Mouse (Mus musculus) neural tube, embryonic 12.5 days (tissue): Measurements from ENCODE around the gene Rcbtb1. TPM values are rescaled to one million over a fixed set of nuclear protein-coding genes. Genes with fewer than 3 reads are reported as not detected.

Source experiments
- ATAC-seq: fragments of 200-750 bp; cut with Nextera tagmentation; 2 replicates; pipeline ENCODE4 v1.8.0; 2017; ENCODE audit warnings: low read depth, mild to moderate bottlenecking, moderate TSS enrichment, moderate library complexity; ENCODE audit not compliant: low FRiP score
- H3K27ac ChIP-seq: fragments of 300-500 bp; sonication (generic); 2 replicates; pipeline ENCODE4 v1.5.1; 2016
- H3K27me3 ChIP-seq: fragments of 300-500 bp; sonication (generic); replicated peaks from 2 replicates; pipeline ENCODE4 v1.6.1; 2016; ENCODE audit warnings: mild to moderate bottlenecking
- H3K36me3 ChIP-seq: fragments of 300-500 bp; sonication (generic); 2 replicates; pipeline ENCODE4 v1.6.1; 2016; ENCODE audit warnings: mild to moderate bottlenecking
- H3K4me1 ChIP-seq: fragments of 300-500 bp; sonication (generic); 2 replicates; pipeline ENCODE4 v1.6.1; 2016
- H3K4me2 ChIP-seq: fragments of 300-500 bp; sonication (generic); replicated peaks from 2 replicates; pipeline ENCODE4 v1.6.1; 2016; ENCODE audit warnings: mild to moderate bottlenecking
- H3K4me3 ChIP-seq: fragments of 300-500 bp; sonication (generic); 2 replicates; pipeline ENCODE4 v1.5.1; 2016
- H3K9ac ChIP-seq: fragments of 300-500 bp; sonication (generic); 2 replicates; pipeline ENCODE4 v1.6.1; 2016; ENCODE audit warnings: mild to moderate bottlenecking
- H3K9me3 ChIP-seq: fragments of 300-500 bp; sonication (generic); 2 replicates; pipeline ENCODE4 v1.6.1; 2016; ENCODE audit warnings: mild to moderate bottlenecking
- WGBS: fragments of 180-500 bp; shearing (Covaris S2); methylation state at CpG from one replicate; pipeline ENCODE4 v1.1.7; 2016; 5-methylcytosine and 5-hydroxymethylcytosine counted together
- polyA plus RNA-seq: library from polyadenylated mRNA; unstranded; fragments of >200 nt; fragmentation: Nextera tagmentation; extraction: Ambion mirVana; gene quantifications from 2 replicates; pipeline ENCODE4 v1.2.1, GENCODE M21; 2016

Rcbtb1 gene
- 98.8 and 100 TPM in 2 replicates for polyA plus RNA-seq

DNA sequence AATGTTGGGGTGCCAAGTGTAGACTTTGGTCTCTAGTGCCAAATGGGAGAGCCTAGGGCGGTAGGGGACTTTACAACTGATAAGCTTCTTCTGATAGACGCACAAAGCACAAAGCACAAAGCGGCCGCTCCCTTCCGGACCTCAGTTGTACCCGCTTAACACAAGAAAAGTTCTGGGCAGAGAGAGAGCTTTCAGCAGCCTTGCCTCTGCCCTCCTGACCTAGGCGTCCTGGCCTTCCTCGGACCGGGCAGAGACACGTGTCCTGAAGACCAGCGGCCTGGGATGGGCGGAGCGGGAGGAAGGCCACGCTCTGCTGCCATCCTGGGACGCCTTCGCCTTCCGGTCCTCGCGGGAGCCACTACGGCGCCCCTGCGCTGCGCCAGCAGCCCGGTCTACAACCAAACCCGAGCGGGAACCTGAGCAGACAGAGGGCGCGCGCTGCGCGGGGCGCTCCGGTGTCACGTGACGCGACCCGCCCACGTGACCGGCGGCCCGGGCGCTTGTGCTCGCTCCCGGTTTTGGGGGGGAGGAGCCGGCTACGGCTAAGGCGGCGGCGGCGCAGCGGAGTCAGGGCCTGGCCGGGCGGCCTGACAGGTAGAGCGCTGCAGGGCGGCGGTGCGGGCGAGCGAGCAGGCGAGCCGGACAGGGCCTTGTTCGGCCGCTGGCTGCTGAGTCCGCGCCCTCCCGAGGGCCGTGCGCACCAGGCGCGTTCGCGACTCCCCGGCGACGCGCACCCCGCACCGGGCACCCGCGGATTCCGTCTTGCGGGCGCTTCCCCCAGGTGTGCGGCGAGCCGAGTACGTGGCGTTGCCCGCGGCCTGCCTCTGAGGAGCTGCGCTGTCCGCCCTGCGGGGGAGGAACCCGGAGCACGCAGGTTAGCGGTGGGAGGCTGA, at the start of gene Rcbtb1:
Rcbtb1 (plus strand) TSS at position 499 of the 893 bp plus-strand sequence.
- H3K4me2 ChIP-seq: peak within 1 kb of the TSS; percentile 72
- H3K36me3 ChIP-seq: no peaks in the 10 kb centered on the region
- under 1% methylated on average over 96 of the region's 96 CpGs for WGBS
- H3K4me1 ChIP-seq: peaks cover 34% of the 10 kb centered on the region
- H3K4me3 ChIP-seq: peak within 1 kb of the TSS; percentile 79
- peak within 1 kb of the TSS; percentile 97 for H3K27ac ChIP-seq
- H3K27me3 ChIP-seq: no peaks in the 10 kb centered on the region
- no peaks in the 10 kb centered on the region for H3K9me3 ChIP-seq
- H3K9ac ChIP-seq: peak within 1 kb of the TSS; percentile 90
- peak; percentile 97 for ATAC-seq

DNA sequence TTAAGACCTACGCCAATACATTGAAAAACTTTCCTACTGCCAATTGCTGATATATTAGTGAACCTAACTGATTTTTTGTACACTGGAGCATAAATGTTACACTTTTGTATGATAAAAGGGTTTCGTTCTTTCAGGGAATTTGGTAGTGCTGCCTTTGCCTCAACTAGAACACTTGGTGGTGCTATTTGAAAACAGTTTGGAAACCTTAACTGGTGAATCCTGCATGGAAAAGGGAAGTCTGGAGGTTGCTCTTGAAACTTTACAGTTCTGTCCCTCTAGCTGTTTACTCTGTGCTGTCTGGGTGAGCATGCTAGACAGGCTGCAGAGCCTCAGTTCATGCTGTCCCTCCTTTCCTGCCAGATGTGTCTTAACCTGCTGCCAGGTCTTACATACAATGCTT, 45.4 kb upstream of the Rcbtb1 start:
- Histone ChIP-seq H3K27ac (no peak overlapping the region), H3K27me3 (no peaks in the 10 kb centered on the region), H3K36me3 (no peaks in the 10 kb centered on the region), H3K4me3 (no peak overlapping the region), H3K9me3 (no peaks in the 10 kb centered on the region), H3K4me2 (no peak overlapping the region), H3K9ac (no peak overlapping the region), H3K4me1 (no peaks in the 10 kb centered on the region)
- WGBS: 81% methylated on average over 2 of the region's 2 CpGs
- ATAC-seq: no peak

DNA sequence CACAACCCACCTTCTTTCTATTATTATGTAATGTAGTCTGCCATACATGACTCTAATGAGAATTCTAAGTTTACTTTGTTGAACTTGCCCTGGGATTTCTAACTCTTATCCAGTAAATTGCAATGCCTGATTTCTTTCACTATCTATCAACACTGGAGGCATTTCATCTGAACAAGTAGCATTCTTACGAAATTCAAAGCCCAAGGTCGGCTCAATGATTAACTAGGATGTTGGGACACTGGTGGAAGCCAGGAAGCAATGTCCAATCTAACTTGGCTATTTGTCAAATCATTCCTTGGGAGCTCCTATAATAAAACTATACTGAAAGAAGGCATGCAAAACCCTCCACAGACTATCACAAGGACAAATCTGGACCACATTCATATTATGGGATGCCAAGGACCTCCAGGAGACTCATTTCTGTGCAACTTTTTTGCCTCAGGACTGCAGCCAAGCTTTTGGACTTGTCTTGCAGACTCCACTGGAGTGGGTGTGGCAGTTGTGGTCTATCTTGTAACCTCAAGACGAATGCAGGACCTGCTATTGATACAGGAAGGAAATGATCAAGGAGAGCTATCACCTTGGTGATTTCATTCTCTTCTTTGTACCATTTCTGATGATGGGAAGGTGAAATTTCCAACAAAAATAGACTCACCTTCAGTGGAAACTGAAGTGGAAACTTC, 43.9 kb upstream of the Rcbtb1 start:
- no peak overlapping the region for H3K4me3 ChIP-seq
- H3K36me3 ChIP-seq: no peaks in the 10 kb centered on the region
- H3K4me2 ChIP-seq: no peak overlapping the region
- no peak overlapping the region for H3K9ac ChIP-seq
- no peak for ATAC-seq
- no peaks in the 10 kb centered on the region for H3K9me3 ChIP-seq
- WGBS: 76% methylated on average over 3 of the region's 3 CpGs
- no peak overlapping the region for H3K27ac ChIP-seq
- H3K4me1 ChIP-seq: no peaks in the 10 kb centered on the region
- H3K27me3 ChIP-seq: no peaks in the 10 kb centered on the region

- no peak within 1 kb of the TSS for H3K4me2 ChIP-seq
- no peaks in the 10 kb centered on the region for H3K27me3 ChIP-seq
- no peaks in the 10 kb centered on the region for H3K4me1 ChIP-seq
- no peaks in the 10 kb centered on the region for H3K9me3 ChIP-seq
- ATAC-seq: no peak
- H3K9ac ChIP-seq: no peak within 1 kb of the TSS
- H3K4me3 ChIP-seq: no peak within 1 kb of the TSS
- H3K27ac ChIP-seq: no peak within 1 kb of the TSS
- H3K36me3 ChIP-seq: no peaks in the 10 kb centered on the region
- 92% methylated on average over 3 of the region's 3 CpGs for WGBS
These were observed 22.4 kb upstream of the Rcbtb1 start, which contains the start of gene Gm5142 for GRCm38 (mm10) chr14:59178649-59179048. TSS of gene Gm5142 (minus strand) at chr14:59178749.

- H3K4me3 ChIP-seq: no peak overlapping the region
- H3K9ac ChIP-seq: no peak overlapping the region
- 86% methylated on average over 2 of the region's 2 CpGs for WGBS
- no peaks in the 10 kb centered on the region for H3K27me3 ChIP-seq
- no peaks in the 10 kb centered on the region for H3K36me3 ChIP-seq
- H3K4me1 ChIP-seq: no peaks in the 10 kb centered on the region
- no peaks in the 10 kb centered on the region for H3K9me3 ChIP-seq
- no peak overlapping the region for H3K27ac ChIP-seq
- no peak overlapping the region for H3K4me2 ChIP-seq
- no peak for ATAC-seq
These were observed 18.3 kb upstream of the Rcbtb1 start for GRCm38 (mm10) chr14:59182732-59183131.

DNA sequence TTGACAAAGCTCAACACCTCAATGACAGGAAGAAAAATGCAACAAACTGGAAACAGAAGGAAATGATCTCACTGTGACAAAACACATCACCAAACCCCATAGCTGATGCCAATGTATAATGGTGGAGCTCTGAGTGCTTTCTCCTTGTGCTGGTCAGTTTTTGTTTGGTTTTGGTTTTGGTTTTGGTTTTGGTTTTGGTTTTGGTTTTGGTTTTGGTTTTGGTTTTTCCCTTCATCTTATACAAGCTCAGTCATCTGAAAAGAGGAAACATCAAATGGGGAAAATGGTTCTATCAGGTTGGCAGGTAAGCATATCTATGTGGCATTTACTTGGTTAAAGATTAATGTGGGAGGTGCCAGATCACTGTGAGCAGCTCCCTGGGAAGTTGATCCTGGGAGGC, 15.5 kb upstream of the Rcbtb1 start:
- no peak overlapping the region for H3K4me2 ChIP-seq
- ATAC-seq: no peak
- no peaks in the 10 kb centered on the region for H3K36me3 ChIP-seq
- no peak overlapping the region for H3K27ac ChIP-seq
- H3K9ac ChIP-seq: no peak overlapping the region
- no peaks in the 10 kb centered on the region for H3K4me1 ChIP-seq
- H3K4me3 ChIP-seq: no peak overlapping the region
- no peaks in the 10 kb centered on the region for H3K27me3 ChIP-seq
- no peaks in the 10 kb centered on the region for H3K9me3 ChIP-seq

GRCm38 (mm10) chr14:59186121-59186520, 14.9 kb upstream of the Rcbtb1 start:
- H3K9ac ChIP-seq: no peak overlapping the region
- no peak overlapping the region for H3K4me2 ChIP-seq
- H3K4me1 ChIP-seq: no peaks in the 10 kb centered on the region
- ATAC-seq: no peak
- no peak overlapping the region for H3K4me3 ChIP-seq
- H3K27ac ChIP-seq: no peak overlapping the region
- H3K27me3 ChIP-seq: no peaks in the 10 kb centered on the region
- H3K36me3 ChIP-seq: no peaks in the 10 kb centered on the region
- WGBS: 82% methylated on average over 2 of the region's 2 CpGs
- no peaks in the 10 kb centered on the region for H3K9me3 ChIP-seq

DNA sequence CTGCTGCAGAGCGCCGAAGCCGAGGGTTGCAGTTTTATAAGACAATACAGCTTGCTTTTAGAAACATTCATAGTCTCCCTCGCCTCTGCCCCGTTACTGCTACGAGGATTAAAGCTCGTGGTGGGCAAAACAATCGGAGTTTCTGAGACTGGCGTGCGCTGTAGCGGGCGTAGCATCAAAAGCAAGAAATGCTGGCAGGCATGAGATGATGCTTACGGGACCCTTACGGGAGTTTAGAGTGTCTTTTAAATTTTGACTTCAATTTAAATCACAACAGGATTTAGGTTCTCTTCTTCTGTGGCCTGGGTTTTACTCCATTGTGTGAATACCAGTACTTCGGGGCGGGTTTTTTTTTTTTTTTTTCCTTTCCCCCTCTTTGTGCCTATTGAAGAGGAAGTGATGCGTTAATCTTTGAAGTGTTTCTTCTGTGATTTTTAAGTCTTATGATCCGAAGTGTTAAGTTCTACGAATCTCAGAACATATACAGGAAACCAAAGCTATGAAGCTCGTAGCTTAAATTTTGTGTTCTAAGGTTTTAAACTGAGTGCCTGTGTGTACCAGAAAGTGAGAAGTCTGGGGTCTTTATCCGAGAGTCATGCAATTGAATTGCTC, 701 bp downstream of the Rcbtb1 start:
- Histone ChIP-seq H3K4me2 (peak overlapping the region; percentile 72), H3K27me3 (no peaks in the 10 kb centered on the region), H3K27ac (peak overlapping the region; percentile 97), H3K4me3 (peak overlapping the region; percentile 79), H3K36me3 (no peaks in the 10 kb centered on the region), H3K9ac (peak overlapping the region; percentile 90), H3K9me3 (no peaks in the 10 kb centered on the region), H3K4me1 (peaks cover 38% of the 10 kb centered on the region)
- no peak for ATAC-seq
- WGBS: 1% methylated on average over 21 of the region's 21 CpGs

DNA sequence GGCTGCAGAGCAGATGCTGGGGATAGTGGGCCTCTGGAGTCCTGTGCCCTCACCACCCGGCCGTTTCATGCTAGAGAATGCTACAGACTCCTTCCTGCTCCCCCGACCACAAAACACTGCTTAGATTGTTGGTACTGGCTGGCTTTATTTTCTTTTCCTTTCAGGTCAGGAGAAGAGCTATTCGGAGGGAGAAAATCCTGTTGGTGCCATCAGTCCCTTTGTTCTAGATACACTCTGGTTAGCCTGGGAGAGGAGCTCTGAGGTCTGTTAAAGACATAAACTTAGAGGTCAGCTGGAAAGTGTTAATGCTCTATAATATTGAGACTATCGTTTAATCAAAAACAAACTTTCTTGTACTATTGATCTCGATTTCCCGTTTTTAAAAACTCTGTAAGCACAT, 4.5 kb downstream of the Rcbtb1 start:
- no peak for ATAC-seq
- peak overlapping the region; percentile 42; the same call in 1 of the 2 replicates for H3K9ac ChIP-seq
- H3K4me1 ChIP-seq: peaks cover 43% of the 10 kb centered on the region
- H3K4me3 ChIP-seq: no peak overlapping the region
- 20% methylated on average over 7 of the region's 7 CpGs for WGBS
- no peak overlapping the region for H3K27ac ChIP-seq
- no peaks in the 10 kb centered on the region for H3K27me3 ChIP-seq
- H3K36me3 ChIP-seq: no peaks in the 10 kb centered on the region
- H3K9me3 ChIP-seq: no peaks in the 10 kb centered on the region
- H3K4me2 ChIP-seq: peak overlapping the region; percentile 72

DNA sequence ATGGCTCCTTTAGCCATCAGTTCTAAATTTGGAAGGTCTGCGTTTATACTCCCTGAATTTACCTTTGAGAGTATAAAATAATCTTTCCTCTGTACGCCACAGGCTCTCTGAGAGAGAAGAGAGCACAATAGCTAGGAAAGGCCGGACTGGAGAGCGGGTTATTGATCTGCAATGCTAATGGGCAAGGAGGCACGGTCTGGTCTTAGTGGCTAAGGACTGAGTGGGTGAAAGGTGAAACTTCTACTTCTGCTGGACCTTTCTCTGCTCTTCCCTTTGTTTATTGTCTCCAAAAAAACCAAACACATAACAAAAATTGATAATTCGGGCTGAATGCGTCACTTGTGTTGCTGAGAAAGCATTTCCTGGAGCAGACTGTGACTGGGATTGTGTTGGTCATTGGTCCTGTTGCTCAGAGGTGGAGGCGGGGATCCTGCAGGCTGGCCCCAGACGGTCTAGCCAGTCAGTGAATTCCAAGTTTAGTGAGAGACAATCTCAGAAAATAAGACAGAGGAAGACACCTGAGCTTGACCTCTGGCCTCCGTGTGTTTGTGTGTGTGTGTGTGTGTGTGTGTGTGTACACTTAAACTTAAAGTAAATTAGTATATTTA, 5.1 kb downstream of the Rcbtb1 start:
- Histone ChIP-seq H3K27ac (no peak overlapping the region), H3K9me3 (no peaks in the 10 kb centered on the region), H3K36me3 (no peaks in the 10 kb centered on the region), H3K4me1 (peaks cover 40% of the 10 kb centered on the region), H3K4me3 (no peak overlapping the region), H3K4me2 (peak overlapping the region; percentile 13), H3K9ac (no peak overlapping the region), H3K27me3 (no peaks in the 10 kb centered on the region)
- 37% methylated on average over 10 of the region's 10 CpGs for WGBS
- no peak for ATAC-seq

DNA sequence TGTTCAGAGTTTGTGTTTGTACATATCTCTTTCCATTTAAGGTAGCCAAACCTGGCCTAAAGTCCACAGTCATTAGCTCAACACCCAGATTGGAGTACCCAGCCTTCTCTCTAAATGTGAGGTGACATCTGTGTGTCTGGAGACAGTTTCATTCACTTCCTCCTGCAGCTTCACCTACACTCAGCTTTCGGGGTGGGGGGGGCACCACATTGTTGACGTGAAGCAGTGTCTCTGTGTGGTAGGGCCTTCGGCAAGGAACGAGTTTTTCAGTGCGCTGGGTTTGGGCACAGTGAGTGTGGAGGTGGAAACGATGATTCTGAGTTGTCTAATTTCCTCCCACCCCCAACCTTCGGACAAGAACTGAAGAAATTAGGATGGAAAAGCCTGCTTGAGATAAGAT, 8.0 kb downstream of the Rcbtb1 start:
- 94% methylated on average over 7 of the region's 7 CpGs for WGBS
- no peak for ATAC-seq
- H3K36me3 ChIP-seq: peaks cover 9% of the 10 kb centered on the region

GRCm38 (mm10) chr14:59209816-59210215, 8.8 kb downstream of the Rcbtb1 start:
- H3K4me2 ChIP-seq: no peak overlapping the region
- H3K27ac ChIP-seq: no peak overlapping the region
- H3K36me3 ChIP-seq: peaks cover 16% of the 10 kb centered on the region
- no peak overlapping the region for H3K9ac ChIP-seq
- no peak overlapping the region for H3K4me3 ChIP-seq
- no peak for ATAC-seq
- H3K9me3 ChIP-seq: no peaks in the 10 kb centered on the region
- H3K4me1 ChIP-seq: peaks cover 22% of the 10 kb centered on the region
- no peaks in the 10 kb centered on the region for H3K27me3 ChIP-seq
- 97% methylated on average over 2 of the region's 2 CpGs for WGBS

More for the DNA sequence above, 8.0 kb downstream of the Rcbtb1 start:
- no peak overlapping the region for H3K4me3 ChIP-seq
- peaks cover 30% of the 10 kb centered on the region for H3K4me1 ChIP-seq
- no peak overlapping the region for H3K27ac ChIP-seq
- no peak overlapping the region for H3K4me2 ChIP-seq
- no peaks in the 10 kb centered on the region for H3K9me3 ChIP-seq
- H3K9ac ChIP-seq: no peak overlapping the region
- no peaks in the 10 kb centered on the region for H3K27me3 ChIP-seq
